In genomic region chr19:42540649-42541048, GRCm38 (mm10) we compare ENCODE assay signal across 34 mouse cellular contexts. TPM values are rescaled to one million over a fixed set of nuclear protein-coding genes. Genes with fewer than 3 reads are reported as not detected.
DNase-seq lines count a peak whose midpoint lies in the region; ATAC-seq lines count a peak whose summit lies in the region.
"Had no signal": no experiment of that assay in that cellular context is flagged by ENCODE, and none has a peak within 500 bp of the region (broad histone marks: within the 10 kb centered on the region; RNA-seq: fewer than 3 reads in every experiment).

No protein-coding gene starts in this region.

- H3K36me3 ChIP-seq in neural tube, embryonic 11.5 days (ENCODE audit: control insufficient read depth, insufficient read depth, low read length), result no peaks in the 10 kb centered on the region
- no peaks in the 10 kb centered on the region for H3K36me3 ChIP-seq in hindbrain, embryonic 13.5 days
- H3K36me3 ChIP-seq: embryonic facial prominence, embryonic 12.5 days; forebrain, embryonic 10.5 days; forebrain, embryonic 15.5 days; heart, embryonic 12.5 days; intestine, embryonic 15.5 days; limb, embryonic 10.5 days; limb, embryonic 15.5 days; liver, embryonic 13.5 days had no signal

- H3K4me2 ChIP-seq in neural tube, embryonic 11.5 days (ENCODE audit: low read depth), result no peak overlapping the region
- H3K4me2 ChIP-seq in hindbrain, embryonic 13.5 days, result no peak overlapping the region
- H3K4me2 ChIP-seq: embryonic facial prominence, embryonic 12.5 days; forebrain, embryonic 15.5 days; heart, embryonic 12.5 days; intestine, embryonic 15.5 days; limb, embryonic 15.5 days; liver, embryonic 13.5 days had no signal

- no peaks in the 10 kb centered on the region for H3K9me3 ChIP-seq in neural tube, embryonic 11.5 days (ENCODE audit: control insufficient read depth, low read length)
- no peaks in the 10 kb centered on the region for H3K9me3 ChIP-seq in hindbrain, embryonic 13.5 days
- H3K9me3 ChIP-seq: embryonic facial prominence, embryonic 12.5 days; forebrain, embryonic 10.5 days; forebrain, embryonic 15.5 days; heart, embryonic 12.5 days; intestine, embryonic 15.5 days; limb, embryonic 10.5 days; limb, embryonic 15.5 days; liver, embryonic 13.5 days had no signal

- no peak overlapping the region for H3K9ac ChIP-seq in neural tube, embryonic 11.5 days (ENCODE audit: low read length)
- no peak overlapping the region for H3K9ac ChIP-seq in hindbrain, embryonic 13.5 days
- H3K9ac ChIP-seq: embryonic facial prominence, embryonic 12.5 days; forebrain, embryonic 15.5 days; heart, embryonic 12.5 days; intestine, embryonic 15.5 days; limb, embryonic 15.5 days; liver, embryonic 13.5 days had no signal

- H3K4me3 ChIP-seq in neural tube, embryonic 11.5 days (ENCODE audit: low read depth, low read length), result no peak overlapping the region
- H3K4me3 ChIP-seq in hindbrain, embryonic 13.5 days, result no peak overlapping the region
- H3K4me3 ChIP-seq: embryonic facial prominence, embryonic 12.5 days; forebrain, embryonic 10.5 days; forebrain, embryonic 15.5 days; gastrocnemius, adult 2 months; heart, adult 2 months; heart, embryonic 12.5 days; intestine, embryonic 15.5 days; limb, embryonic 10.5 days; limb, embryonic 15.5 days; liver, embryonic 13.5 days had no signal

- 41% methylated on average over 3 of the region's 3 CpGs for WGBS in neural tube, embryonic 11.5 days
- WGBS in hindbrain, embryonic 13.5 days, result 32% methylated on average over 3 of the region's 3 CpGs

- no peak overlapping the region for H3K27ac ChIP-seq in neural tube, embryonic 11.5 days (ENCODE audit: low read depth, low read length)
- peak overlapping the region; percentile 4; the same call in 1 of the 2 replicates for H3K27ac ChIP-seq in hindbrain, embryonic 13.5 days
- H3K27ac ChIP-seq: embryonic facial prominence, embryonic 12.5 days; forebrain, embryonic 10.5 days; forebrain, embryonic 15.5 days; gastrocnemius, adult 2 months; intestine, embryonic 15.5 days; kidney, postnatal 0 days; limb, embryonic 10.5 days; limb, embryonic 15.5 days; liver, embryonic 13.5 days; macrophage; stomach, postnatal 0 days had no signal

- ATAC-seq in neural tube, embryonic 11.5 days (ENCODE audit: insufficient read depth, low FRiP score, low TSS enrichment), result no peak
- ATAC-seq in hindbrain, embryonic 13.5 days (ENCODE audit: low FRiP score), result no peak
- ATAC-seq: forebrain, embryonic 15.5 days; intestine, embryonic 15.5 days; lung, postnatal 0 days had no signal

- 0 out of 2 replicates have a peak, but pooled peaks cover 6% of the 10 kb centered on the region for H3K4me1 ChIP-seq in neural tube, embryonic 11.5 days (ENCODE audit: control insufficient read depth, insufficient read depth, low read length)
- peaks cover 16% of the 10 kb centered on the region for H3K4me1 ChIP-seq in hindbrain, embryonic 13.5 days (replicated peaks)
- H3K4me1 ChIP-seq: embryonic facial prominence, embryonic 12.5 days; forebrain, embryonic 15.5 days; intestine, embryonic 15.5 days had no signal

- no peaks in the 10 kb centered on the region for H3K27me3 ChIP-seq in neural tube, embryonic 11.5 days (ENCODE audit: control insufficient read depth, insufficient read depth, low read length)
- H3K27me3 ChIP-seq in hindbrain, embryonic 13.5 days, result no peaks in the 10 kb centered on the region
- H3K27me3 ChIP-seq: embryonic facial prominence, embryonic 12.5 days; forebrain, embryonic 15.5 days; heart, embryonic 12.5 days; intestine, embryonic 15.5 days; limb, embryonic 15.5 days; liver, embryonic 13.5 days had no signal

- DNase-seq in neural tube, embryonic 11.5 days (ENCODE audit: low spot score), result peak; percentile 18
- DNase-seq in neural tube, embryonic 10.5 days (ENCODE audit: extremely low spot score, low spot score), result no peak
- DNase-seq in mesoderm, embryonic 11.5 days (ENCODE audit: low read depth, low spot score), result peak; percentile 19
- DNase-seq in urinary bladder, postnatal 25 days (ENCODE audit: low spot score), result no peak
- no peak for DNase-seq in kidney, adult 9 months
- DNase-seq: adrenal gland, adult 2 months; adrenal gland, postnatal 36 days; B cell, adult 2 months; cerebellum, adult 18-20 months; cerebellum, postnatal 14 days; embryo, embryonic 11 days; gastrocnemius, adult 2 months; gastrocnemius, postnatal 36 days; heart, adult 2 months; kidney, adult 2 months; kidney, postnatal 4 days; liver, embryonic 13.5 days; lung, adult 18-20 months; midbrain, embryonic 14.5 days; right cerebral cortex, postnatal 4 days; thymus, adult 2 months; thymus, postnatal 36 days had no signal

RNA-seq across cellular contexts. Expression of gene R3hcc1l, which starts 22.1 kb away (rescaled TPM):
- polyA plus RNA-seq in neural tube, embryonic 11.5 days (2014; fragmentation: Nextera tagmentation; extraction: Ambion mirVana), result 20.8 and 23.9 TPM in 2 replicates
- polyA plus RNA-seq in hindbrain, embryonic 13.5 days (2015; fragmentation: Nextera tagmentation; extraction: Ambion mirVana), result 15.8 and 18.1 TPM in 2 replicates

Comparison
In these comparisons a context has a peak if more than half of its experiments do, and no peak if none do; other contexts are left out.
1. DNase-seq: peak in neural tube, embryonic 11.5 days (single experiment) and mesoderm, embryonic 11.5 days (single experiment); none in neural tube, embryonic 10.5 days (single experiment), urinary bladder, postnatal 25 days (single experiment) and kidney, adult 9 months (single experiment).